Mouse (Mus musculus) stomach, embryonic 14.5 days (tissue): Measurements from ENCODE around the gene Mlc1. TPM values are rescaled to one million over a fixed set of nuclear protein-coding genes. Genes with fewer than 3 reads are reported as not detected.

ENCODE experiments used
- ATAC-seq: fragments of 200-750 bp; cut with Nextera tagmentation; 2 replicates; pipeline ENCODE4 v1.8.0; 2017; ENCODE audit warnings: low read depth, moderate TSS enrichment; ENCODE audit not compliant: insufficient number of reproducible peaks, insufficient read depth, low FRiP score
- H3K27ac ChIP-seq: fragments of 300-500 bp; sonication (generic); 2 replicates; pipeline ENCODE4 v1.5.1; 2014; ENCODE audit warnings: mild to moderate bottlenecking, low read length, moderate library complexity, mixed read lengths
- H3K27me3 ChIP-seq: fragments of 300-500 bp; sonication (generic); 2 replicates; pipeline ENCODE4 v1.6.1; 2014; ENCODE audit warnings: low read length, control low read depth, mixed read lengths; ENCODE audit not compliant: control insufficient read depth, insufficient read depth
- H3K36me3 ChIP-seq: fragments of 300-500 bp; sonication (generic); 2 replicates; pipeline ENCODE4 v1.6.1; 2014; ENCODE audit warnings: mild to moderate bottlenecking, control low read depth, low read length, moderate library complexity, mixed read lengths; ENCODE audit not compliant: control insufficient read depth, insufficient read depth
- H3K4me1 ChIP-seq: fragments of 300-500 bp; sonication (generic); 2 replicates; pipeline ENCODE4 v1.6.1; 2014; ENCODE audit warnings: low read length, control low read depth, mixed read lengths; ENCODE audit not compliant: control insufficient read depth, insufficient read depth
- H3K4me2 ChIP-seq: fragments of 300-500 bp; sonication (generic); replicated peaks from 2 replicates; pipeline ENCODE4 v1.6.1; 2014; ENCODE audit warnings: low read depth, low read length, control low read depth
- H3K4me3 ChIP-seq: fragments of 300-500 bp; sonication (generic); 2 replicates; pipeline ENCODE4 v1.5.1; 2014; ENCODE audit warnings: low read depth, low read length, control low read depth
- H3K9ac ChIP-seq: fragments of 300-500 bp; sonication (generic); replicated peaks from 2 replicates; pipeline ENCODE4 v1.6.1; 2014; ENCODE audit warnings: low read depth, mild to moderate bottlenecking, control low read depth, low read length, moderate library complexity, mixed read lengths
- H3K9me3 ChIP-seq: fragments of 300-500 bp; sonication (generic); 2 replicates; pipeline ENCODE4 v1.6.1; 2016; ENCODE audit warnings: low read depth, low read length, control low read depth; ENCODE audit not compliant: control insufficient read depth
- WGBS: fragments of 180-500 bp; shearing (Covaris S2); extraction: QIAGEN DNeasy Blood & Tissue Kit; methylation state at CpG from one replicate; pipeline ENCODE4 v1.1.7; 2014; 5-methylcytosine and 5-hydroxymethylcytosine counted together
- polyA plus RNA-seq: library from polyadenylated mRNA; unstranded; fragments of >200 nt; fragmentation: Nextera tagmentation; extraction: Ambion mirVana; gene quantifications from 2 replicates; pipeline ENCODE4 v1.2.1, GENCODE M21; 2014

The Mlc1 gene
- polyA plus RNA-seq, 1 experiment from 2014 or later: not detected

DNA sequence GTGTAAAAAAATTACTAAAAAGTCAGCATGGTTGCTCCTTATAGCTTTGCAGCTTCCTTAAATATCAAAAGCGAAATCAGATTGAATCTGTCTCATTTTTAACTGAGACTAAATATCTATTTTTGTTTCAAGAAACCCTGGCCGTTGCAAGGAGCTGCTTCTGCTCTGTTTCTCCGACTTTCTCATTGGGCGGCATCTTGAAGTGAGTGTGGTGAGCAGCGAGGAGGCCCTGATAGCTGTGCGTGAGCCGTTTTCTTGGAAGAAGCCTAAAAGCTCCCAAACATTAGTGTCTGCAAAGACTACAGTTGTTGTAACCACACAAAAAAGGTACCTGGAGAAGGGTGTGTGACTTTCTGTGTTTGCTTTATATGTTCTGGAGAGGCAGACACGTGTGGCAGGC lies 19.8 kb upstream of the Mlc1 start:
- Histone ChIP-seq H3K36me3 (no peaks in the 10 kb centered on the region), H3K4me3 (no peak overlapping the region), H3K9ac (no peak overlapping the region), H3K27ac (no peak overlapping the region), H3K27me3 (no peaks in the 10 kb centered on the region), H3K4me2 (no peak overlapping the region), H3K4me1 (no peaks in the 10 kb centered on the region), H3K9me3 (no peaks in the 10 kb centered on the region)
- ATAC-seq: no peak
- WGBS: 69% methylated on average over 8 of the region's 8 CpGs

DNA sequence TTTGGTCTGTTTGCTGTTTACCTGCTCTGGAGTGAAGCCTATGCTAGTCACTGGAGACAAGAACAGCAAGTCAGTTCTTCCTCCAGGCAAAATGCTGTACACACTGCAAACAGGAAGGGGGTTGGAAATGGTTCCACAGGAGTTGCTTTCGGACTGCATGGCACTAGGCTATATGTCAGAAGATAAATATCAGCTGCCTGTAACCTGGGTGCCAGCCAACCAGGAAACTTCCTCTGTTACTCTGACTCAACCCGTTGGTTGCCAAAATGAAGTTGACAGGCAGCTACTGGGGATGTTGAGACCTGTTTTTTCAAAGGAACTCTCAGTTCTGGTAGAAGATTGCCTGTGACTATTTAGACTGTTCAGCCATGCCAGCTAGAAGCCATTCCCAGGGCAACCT lies 10.4 kb upstream of the Mlc1 start:
- no peak overlapping the region for H3K27ac ChIP-seq
- no peaks in the 10 kb centered on the region for H3K4me1 ChIP-seq
- no peaks in the 10 kb centered on the region for H3K36me3 ChIP-seq
- no peak for ATAC-seq
- WGBS: 41% methylated on average over 2 of the region's 2 CpGs
- no peak overlapping the region for H3K9ac ChIP-seq
- H3K27me3 ChIP-seq: no peaks in the 10 kb centered on the region
- H3K4me3 ChIP-seq: no peak overlapping the region
- H3K4me2 ChIP-seq: no peak overlapping the region
- H3K9me3 ChIP-seq: no peaks in the 10 kb centered on the region

DNA sequence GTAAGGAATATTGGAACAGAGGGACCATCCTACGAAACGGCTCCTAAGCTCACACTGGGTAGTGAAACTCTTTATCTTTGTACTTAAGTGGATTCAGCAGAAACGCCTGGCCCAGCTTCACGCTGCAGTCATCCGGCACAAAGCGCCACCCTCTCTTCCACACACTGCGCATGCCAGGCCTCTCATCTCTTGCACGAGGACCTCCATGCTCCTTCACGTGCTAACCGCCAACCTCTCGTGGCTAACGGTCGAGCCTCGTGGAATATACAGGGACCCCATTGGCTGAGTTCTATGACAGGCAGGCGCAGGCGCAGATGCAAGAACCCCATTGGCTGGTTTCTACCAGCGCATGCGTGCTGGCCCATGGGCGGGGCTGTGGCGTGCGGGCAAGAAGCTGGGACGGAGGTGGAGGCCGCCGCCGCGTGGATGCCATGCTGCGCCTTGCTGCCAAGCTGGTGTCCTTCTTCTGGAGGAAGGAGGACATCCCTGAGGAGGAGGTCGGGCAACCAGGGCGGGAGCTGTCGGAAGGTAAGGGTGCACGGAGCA lies 3.8 kb upstream of the Mlc1 start, which contains the start of gene Mov10l1:
TSS of gene Mov10l1 (plus strand) at position 376 of the 546 bp plus-strand sequence.
- no peak within 1 kb of the TSS for H3K4me2 ChIP-seq
- no peaks in the 10 kb centered on the region for H3K9me3 ChIP-seq
- no peaks in the 10 kb centered on the region for H3K36me3 ChIP-seq
- WGBS: 94% methylated on average over 30 of the region's 31 CpGs
- no peak for ATAC-seq
- H3K4me3 ChIP-seq: no peak within 1 kb of the TSS
- no peak within 1 kb of the TSS for H3K9ac ChIP-seq
- H3K4me1 ChIP-seq: no peaks in the 10 kb centered on the region
- no peaks in the 10 kb centered on the region for H3K27me3 ChIP-seq
- no peak within 1 kb of the TSS for H3K27ac ChIP-seq

DNA sequence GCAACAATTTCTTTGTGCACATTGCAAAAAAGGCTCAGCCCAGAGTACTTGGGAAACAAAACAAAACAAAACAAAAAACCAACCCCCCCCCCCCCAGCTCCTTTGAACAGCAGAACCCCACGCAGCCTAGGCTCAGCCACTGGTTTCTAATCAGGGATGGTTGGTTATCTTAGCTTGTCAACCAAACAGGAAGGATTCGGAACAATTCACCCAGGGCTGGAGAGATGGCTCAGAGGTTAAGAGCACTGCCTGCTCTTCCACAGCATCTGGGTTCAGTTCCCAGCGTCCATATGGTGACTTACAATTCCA lies 285 bp upstream of the Mlc1 start:
- Histone ChIP-seq H3K27me3 (no peaks in the 10 kb centered on the region), H3K27ac (no peak overlapping the region), H3K4me2 (no peak overlapping the region), H3K4me3 (no peak overlapping the region), H3K9me3 (no peaks in the 10 kb centered on the region), H3K36me3 (no peaks in the 10 kb centered on the region), H3K4me1 (no peaks in the 10 kb centered on the region), H3K9ac (no peak overlapping the region)
- ATAC-seq: no peak
- 59% methylated on average over 3 of the region's 3 CpGs for WGBS

DNA sequence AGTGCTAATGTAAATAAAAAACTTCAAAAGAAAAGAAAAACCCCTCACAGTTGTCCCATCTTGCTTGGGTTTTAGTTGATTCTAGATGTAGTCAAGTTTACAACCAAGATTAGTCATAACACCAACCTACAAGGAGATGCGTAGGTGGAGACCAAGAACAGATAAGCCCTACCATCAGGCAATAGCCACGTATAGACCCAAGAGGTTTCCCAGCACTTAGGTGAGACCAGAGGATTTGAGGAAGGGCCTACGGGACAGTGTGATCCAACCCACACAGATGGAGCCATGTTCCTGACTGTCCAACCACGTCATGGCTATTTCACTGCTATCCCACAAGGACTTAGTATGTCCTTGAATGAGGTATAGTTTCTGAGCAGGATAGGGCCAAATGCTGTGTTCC lies 6.5 kb downstream of the Mlc1 start:
- H3K4me3 ChIP-seq: no peak overlapping the region
- H3K9me3 ChIP-seq: no peaks in the 10 kb centered on the region
- no peak for ATAC-seq
- no peak overlapping the region for H3K4me2 ChIP-seq
- H3K36me3 ChIP-seq: no peaks in the 10 kb centered on the region
- H3K9ac ChIP-seq: no peak overlapping the region
- 86% methylated on average over 4 of the region's 4 CpGs for WGBS
- H3K27me3 ChIP-seq: no peaks in the 10 kb centered on the region
- no peak overlapping the region for H3K27ac ChIP-seq
- H3K4me1 ChIP-seq: no peaks in the 10 kb centered on the region

DNA sequence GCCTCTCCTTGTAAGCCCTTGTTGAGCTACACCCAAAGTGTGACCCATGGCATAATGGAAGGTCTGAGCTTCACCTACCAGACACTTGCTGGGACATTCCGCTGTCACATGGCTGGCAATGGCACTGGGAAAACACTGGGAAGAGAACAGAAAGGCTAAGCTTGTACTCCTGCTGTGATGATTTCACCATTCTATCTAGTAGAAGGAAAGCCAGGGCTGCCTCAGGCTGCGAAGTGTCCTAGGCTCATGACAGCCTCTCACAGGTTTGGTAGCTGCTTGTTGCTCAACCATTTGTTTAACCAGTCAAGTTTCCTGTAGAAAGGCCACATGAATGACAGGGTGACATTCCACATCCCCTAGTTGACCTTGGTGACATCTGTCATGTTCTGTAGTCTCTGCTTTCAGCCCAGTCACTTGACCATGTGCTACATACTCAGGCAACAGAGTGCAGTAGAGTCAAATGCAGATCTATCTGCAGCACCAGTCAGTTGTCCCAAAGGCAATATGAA lies 14.7 kb downstream of the Mlc1 start:
- Histone ChIP-seq H3K27me3 (no peaks in the 10 kb centered on the region), H3K9ac (no peak overlapping the region), H3K4me1 (no peaks in the 10 kb centered on the region), H3K9me3 (no peaks in the 10 kb centered on the region), H3K27ac (no peak overlapping the region), H3K4me2 (no peak overlapping the region), H3K4me3 (no peak overlapping the region), H3K36me3 (no peaks in the 10 kb centered on the region)
- 93% methylated on average over 2 of the region's 2 CpGs for WGBS
- ATAC-seq: no peak

DNA sequence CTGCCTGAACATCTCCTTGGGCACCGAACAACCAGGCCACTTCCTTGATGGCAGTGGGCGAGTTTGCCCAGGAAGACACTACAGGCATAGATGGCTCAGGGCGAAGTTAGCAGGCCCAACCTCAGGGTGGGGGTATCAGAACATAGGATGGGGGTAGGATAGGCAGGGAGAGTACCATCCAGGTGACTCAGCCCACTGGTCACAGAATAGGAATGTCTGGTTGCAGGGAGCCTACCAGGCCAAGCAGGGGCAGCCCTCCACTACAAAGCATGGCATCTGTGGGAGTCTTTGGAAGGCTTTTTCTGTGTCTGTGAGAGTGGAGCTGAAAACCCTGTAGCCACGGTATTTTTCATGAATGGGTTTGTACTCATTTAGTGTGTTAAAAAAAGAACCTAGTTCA lies 21.3 kb downstream of the Mlc1 start:
- H3K9me3 ChIP-seq: no peaks in the 10 kb centered on the region
- no peak overlapping the region for H3K9ac ChIP-seq
- H3K4me3 ChIP-seq: no peak overlapping the region
- no peak overlapping the region for H3K27ac ChIP-seq
- ATAC-seq: no peak
- 0 out of 2 replicates have a peak, but pooled peaks cover 7% of the 10 kb centered on the region for H3K4me1 ChIP-seq
- peaks cover 5% of the 10 kb centered on the region; the same call in 1 of the 2 replicates for H3K27me3 ChIP-seq
- no peak overlapping the region for H3K4me2 ChIP-seq
- H3K36me3 ChIP-seq: no peaks in the 10 kb centered on the region
- 67% methylated on average over 4 of the region's 4 CpGs for WGBS

DNA sequence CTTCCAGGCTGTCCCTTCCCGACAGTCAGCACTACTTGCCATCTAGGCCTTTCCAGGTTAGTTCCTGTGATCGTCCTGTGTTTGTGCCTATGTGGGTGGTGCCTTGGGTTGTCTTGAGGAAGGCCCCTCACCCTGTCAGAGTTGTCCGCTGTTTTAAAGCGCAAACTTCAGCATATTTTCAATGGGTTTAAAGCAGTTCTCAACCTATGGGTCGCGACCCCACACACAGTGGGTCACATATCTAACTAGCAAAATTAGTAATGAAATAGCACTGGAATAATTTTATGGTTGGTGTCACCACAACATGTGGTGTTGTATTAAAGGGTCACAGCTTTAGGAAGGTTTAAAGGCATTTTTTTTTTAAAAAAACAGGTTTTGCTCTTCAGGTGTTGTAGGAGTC lies 23.5 kb downstream of the Mlc1 start:
- Histone ChIP-seq H3K27me3 (peaks cover 5% of the 10 kb centered on the region; the same call in 1 of the 2 replicates), H3K4me1 (0 out of 2 replicates have a peak, but pooled peaks cover 7% of the 10 kb centered on the region), H3K9ac (no peak overlapping the region), H3K4me3 (no peak overlapping the region), H3K4me2 (no peak overlapping the region), H3K9me3 (no peaks in the 10 kb centered on the region), H3K36me3 (no peaks in the 10 kb centered on the region), H3K27ac (no peak overlapping the region)
- no peak for ATAC-seq
- WGBS: 83% methylated on average over 6 of the region's 6 CpGs
